Mouse (Mus musculus) CH12F3 (cell line): ENCODE results near the gene Cracr2b.

Source experiments
- in situ Hi-C: fragments of 300-500 bp; cut with MboI; formaldehyde crosslinking; loops from 2 replicates; pipeline ENCODE4 v1.14.3; 2020; ENCODE audit warnings: low sequenced_read_pairs

The Cracr2b gene

DNA sequence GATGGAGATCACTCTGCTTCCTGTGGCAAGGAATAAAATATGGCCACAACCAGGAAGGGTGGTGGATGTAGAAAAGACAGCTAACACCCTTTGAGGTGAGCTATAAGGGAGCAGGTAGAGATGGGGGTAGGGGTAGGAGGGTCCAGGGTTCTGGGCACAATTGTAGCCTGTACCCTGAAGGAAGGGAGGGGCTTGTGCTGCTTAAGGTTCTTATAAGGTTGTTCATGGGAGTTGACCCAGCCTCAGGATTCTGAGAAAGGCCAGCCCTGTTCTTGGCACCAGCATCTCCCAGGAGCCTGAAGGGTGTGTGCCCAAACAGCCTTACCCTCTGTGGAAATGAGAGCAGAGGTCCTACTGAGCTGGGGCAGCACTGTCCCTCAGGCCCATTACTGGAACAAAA, 9.0 kb upstream of the Cracr2b start:
- in situ Hi-C loops: no loop called here

DNA sequence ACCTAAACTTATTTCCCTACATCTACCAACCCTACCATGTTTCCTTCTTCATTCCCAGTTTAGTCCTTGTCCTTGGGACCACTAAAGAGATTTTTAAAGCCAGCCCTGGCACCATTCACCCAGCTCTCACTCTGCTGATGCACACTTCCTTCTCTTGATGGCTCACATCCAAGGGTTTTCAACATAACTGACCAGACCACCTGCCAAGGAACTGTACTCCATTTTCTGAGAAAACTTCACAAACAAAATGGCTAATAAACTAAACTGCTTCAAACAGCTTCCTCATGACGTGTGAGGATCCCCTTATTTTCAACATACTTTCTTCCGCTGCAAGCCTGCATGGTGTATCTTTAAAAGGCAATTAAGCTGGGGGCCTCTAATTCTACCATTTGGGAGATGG, 7.3 kb upstream of the Cracr2b start:
- in situ Hi-C loops: no loop called here

DNA sequence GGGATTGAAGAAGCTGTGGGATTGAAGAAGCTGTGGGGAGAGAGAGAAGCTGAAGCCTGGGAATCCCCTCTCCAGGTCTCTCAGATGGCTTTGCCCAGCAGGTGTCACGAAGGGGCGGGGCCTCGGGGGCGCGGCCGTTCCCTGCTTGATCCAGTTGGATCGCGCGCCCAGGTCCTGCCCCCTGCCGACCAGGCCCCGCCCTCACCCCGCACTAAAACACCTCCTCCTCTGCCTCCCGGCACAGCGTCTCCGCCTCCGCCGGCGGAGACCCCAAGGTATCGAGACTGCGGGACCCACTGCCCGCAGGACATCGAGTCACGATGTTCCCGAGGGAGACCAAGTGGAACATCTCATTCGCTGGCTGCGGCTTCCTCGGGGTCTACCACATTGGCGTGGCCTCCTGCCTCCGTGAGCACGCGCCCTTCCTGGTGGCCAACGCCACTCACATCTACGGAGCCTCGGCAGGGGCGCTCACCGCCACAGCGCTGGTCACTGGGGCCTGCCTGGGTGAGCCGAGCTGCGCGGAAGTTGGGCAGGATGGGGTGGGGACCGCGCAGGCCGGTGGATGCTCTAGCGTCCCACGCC, 5.8 kb upstream of the Cracr2b start, which contains the start of gene Pnpla2:
Pnpla2 (plus strand) TSS at position 232 of the 585 bp plus-strand sequence.
- in situ Hi-C loops: no loop called here

DNA sequence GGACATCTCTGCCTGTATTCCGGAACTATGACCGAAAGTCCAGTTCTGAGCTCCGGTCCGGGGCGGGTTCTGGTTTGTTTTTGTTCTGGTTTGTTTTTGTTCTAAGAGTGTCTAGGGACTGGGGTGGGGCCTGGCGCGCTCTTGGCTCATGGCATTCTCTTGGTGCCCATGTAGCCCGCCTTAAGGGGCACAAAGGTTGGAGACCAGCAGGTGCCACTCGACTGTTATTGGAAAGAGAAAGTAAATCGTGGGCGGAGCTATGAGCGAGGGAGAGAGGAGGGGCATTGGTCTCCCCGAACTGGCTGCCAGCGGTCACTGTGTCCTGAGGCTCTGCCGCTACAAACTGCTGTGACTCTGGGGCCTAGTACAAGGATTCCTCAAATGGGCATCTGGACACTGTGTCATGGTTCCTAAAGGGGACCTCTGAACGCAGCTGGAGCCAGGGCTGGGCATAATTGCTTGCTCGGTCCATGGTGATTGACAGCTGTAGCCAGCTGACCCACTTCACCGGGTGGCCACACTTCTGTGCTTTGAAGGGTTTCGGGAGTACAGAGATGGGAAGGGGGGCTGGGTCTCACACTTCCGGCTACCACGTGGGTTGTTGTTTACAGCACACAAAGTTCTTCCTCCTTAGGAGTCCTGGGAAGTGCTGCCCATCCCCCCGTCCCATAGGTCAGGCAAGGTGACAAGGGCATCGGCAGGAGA, 5.1 kb upstream of the Cracr2b start:
- in situ Hi-C loops: no loop called here

DNA sequence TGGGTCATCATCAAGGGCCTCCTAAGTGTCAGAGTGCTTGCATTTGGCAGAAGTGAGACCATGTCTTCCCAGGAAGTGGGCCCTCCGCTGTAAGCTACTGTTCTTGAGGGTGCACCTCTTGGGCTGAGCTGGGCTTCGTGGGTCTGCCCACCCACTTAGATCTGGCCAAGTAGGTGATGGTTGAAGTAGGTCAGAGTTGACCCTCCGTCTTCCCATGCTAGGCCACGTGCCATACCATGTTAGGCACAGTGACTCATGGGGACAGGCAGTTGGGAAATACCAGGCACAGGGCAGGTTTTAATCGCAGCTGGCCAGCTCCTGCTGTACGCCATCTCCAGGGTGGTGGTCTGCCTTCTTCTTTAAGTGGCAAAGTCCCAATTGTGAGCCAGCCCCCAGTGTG, 4.2 kb upstream of the Cracr2b start:
- in situ Hi-C loops: no loop called here

DNA sequence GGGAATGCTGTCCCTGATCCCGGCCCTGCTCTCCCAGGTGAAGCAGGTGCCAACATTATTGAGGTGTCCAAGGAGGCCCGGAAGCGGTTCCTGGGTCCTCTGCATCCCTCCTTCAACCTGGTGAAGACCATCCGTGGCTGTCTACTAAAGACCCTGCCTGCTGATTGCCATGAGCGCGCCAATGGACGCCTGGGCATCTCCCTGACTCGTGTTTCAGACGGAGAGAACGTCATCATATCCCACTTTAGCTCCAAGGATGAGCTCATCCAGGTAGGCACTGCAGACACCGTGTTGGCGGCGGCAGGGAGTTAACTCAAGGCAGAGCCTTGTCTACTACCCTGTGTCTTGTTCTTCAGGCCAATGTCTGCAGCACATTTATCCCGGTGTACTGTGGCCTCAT, 3.7 kb upstream of the Cracr2b start:
- in situ Hi-C loops: no loop called here

DNA sequence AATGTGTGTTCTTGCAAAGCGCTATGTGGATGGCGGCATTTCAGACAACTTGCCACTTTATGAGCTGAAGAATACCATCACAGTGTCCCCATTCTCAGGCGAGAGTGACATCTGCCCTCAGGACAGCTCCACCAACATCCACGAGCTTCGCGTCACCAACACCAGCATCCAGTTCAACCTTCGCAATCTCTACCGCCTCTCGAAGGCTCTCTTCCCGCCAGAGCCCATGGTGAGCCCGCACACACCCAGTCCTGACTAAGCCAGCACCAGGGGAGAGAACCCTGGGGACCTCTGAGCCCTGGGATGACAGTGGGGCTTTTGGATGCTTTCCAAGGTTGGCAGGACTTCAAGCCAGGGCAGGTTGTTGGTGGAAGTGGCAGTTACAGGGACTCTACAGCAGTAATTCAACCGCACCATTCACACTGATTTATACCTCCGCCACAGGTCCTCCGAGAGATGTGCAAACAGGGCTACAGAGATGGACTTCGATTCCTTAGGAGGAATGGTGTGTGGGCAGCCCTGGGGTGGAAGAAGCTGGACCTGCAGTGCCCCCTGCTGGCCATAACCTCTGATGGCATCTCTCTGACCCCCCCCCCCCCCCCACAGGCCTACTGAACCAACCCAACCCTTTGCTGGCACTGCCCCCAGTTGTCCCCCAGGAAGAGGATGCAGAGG, 2.8 kb upstream of the Cracr2b start:
- in situ Hi-C loops: no loop called here

DNA sequence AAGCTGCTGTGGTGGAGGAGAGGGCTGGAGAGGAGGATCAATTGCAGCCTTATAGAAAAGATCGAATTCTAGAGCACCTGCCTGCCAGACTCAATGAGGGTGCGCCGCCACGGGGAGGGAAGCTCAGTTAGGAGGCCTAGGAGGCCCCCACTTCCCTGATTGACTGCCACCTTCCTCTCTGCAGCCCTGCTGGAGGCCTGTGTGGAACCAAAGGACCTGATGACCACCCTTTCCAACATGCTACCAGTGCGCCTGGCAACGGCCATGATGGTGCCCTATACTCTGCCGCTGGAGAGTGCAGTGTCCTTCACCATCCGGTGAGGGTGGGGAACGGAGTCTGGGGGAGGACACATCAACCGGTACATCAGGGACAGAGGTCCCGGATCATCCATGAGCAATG, 2.2 kb upstream of the Cracr2b start:
- in situ Hi-C loops: no loop called here

DNA sequence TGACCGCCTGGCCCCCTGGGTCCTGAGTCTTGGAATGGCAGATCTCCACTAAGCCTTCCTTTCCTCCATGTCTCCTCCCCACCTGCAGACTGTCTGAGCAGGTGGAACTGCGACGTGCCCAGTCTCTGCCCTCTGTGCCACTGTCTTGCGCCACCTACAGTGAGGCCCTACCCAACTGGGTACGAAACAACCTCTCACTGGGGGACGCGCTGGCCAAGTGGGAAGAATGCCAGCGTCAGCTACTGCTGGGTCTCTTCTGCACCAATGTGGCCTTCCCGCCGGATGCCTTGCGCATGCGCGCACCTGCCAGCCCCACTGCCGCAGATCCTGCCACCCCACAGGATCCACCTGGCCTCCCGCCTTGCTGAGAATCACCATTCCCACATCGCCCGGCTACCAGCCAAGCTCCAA, 1.6 kb upstream of the Cracr2b start:
- in situ Hi-C loops: no loop called here

DNA sequence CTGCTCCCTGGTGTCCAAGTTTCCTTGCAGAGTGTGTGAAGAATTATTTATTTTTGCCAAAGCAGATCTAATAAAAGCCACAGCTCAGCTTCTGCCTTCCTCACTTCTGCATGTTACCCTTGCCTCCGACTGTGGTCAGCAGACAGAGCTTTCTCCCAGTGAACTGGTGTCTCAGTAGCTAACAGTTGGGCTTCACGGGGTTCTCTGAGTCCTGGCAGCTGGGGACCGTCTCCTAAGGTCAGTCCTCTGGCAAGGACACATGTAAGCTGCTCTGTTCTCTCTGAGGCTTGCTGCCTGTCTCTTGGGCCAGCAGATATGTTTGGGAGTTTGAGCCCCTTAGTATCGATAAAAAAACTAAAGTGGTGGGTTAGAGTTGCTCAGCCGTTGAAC, 898 bp upstream of the Cracr2b start:
- in situ Hi-C loops: no loop called here

DNA sequence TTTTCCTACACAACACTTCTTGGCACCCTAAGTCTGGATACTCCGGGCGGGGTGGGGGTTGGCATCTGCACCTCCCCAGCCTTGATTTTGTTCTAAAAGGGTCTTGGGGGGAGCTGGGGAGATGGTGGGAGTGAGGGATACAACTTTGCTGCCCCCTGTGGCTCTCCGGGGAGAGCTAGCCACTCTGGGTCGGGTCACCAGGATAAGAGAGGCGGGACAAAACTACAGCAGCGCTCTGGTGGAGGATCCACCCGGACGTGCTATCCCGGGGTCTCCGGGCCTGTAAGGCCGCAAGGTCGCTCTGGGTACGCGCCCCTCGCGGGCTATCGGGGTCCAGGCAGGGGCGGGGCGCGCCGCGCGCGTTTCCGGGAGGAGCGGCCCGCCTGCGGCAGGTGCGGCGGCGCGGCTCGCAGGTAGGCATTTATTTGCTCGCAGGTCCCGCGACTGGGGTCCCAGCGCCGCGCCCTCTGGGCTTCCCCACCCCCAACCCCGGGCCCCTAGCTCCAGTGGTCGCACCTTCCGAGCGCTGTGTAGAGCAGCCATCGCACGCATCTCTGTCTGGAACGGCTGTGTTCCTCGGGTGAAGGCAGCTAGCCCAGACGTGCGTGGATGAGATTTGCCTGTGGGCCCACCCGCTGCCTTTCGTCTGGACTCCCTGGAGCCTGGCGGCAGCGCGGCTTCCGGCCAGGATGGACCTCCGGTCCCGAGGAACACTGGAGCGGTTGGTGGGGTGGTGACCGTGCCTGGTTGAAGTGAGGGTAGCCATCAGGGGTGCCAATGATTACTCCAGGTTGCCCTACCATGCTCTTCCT, 833 bp downstream of the Cracr2b start:
- in situ Hi-C loops: no loop called here

DNA sequence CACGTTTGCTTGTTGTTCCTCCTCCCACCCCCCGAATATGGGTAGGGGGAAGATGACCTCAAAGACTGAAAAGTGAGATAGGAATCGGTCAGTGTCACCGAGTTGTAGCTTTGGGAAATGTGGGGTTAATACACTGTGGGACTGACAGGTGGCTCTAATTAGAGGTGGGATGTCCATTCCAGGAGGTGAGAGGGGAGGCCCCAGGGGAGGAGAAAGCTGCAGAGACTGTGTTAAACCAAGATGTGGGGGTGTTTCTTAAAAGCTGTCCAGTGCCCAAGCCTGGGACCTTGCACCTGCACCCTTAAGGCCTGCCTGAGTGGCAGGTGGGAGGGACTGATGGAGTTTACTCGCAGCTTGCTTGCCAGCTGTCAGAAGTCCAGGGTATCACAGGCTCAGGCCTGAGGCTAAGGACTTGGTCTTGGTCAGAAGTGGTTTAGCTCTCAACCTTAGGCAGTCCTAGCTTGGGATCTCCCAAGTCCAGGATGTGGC, 1.5 kb downstream of the Cracr2b start:
- in situ Hi-C loops: no loop called here

DNA sequence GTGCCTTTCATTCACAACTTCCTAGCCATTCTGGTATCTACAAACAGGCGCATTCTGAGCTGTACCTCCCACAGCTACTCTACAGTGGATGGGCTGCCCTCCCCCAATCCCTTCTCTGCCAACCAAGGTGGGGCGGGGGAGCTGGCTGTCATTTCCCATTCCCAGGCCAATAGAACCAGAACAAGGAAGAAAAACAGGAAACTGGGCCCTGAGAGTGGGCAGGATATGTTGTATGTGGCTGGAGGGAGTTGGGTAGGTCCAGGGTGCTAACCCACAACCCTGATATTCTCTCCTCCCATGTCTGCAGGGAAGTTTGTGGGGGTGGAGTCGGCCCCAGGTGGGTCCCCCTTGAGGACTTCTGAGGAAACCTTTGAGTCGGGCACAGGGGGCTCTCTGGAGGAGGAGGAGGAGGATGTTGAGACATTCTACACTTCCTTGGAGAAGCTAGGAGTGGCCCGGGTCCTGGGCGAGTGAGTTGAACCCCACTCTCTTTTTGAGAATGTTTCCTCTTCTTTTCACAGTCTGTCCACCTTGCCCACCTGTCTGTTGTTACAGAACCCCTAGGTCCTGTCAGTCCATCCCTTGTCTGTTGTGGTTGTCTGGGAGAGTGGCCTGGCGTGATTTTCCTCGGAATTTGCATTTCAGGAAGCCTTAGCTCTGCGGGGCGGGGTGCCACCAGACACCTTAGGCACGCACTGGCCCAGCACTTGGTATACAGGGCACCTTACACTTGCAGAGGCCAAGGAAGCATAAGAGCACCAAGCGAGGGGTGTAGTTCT, 3.1 kb downstream of the Cracr2b start:
- in situ Hi-C loops: no loop called here

DNA sequence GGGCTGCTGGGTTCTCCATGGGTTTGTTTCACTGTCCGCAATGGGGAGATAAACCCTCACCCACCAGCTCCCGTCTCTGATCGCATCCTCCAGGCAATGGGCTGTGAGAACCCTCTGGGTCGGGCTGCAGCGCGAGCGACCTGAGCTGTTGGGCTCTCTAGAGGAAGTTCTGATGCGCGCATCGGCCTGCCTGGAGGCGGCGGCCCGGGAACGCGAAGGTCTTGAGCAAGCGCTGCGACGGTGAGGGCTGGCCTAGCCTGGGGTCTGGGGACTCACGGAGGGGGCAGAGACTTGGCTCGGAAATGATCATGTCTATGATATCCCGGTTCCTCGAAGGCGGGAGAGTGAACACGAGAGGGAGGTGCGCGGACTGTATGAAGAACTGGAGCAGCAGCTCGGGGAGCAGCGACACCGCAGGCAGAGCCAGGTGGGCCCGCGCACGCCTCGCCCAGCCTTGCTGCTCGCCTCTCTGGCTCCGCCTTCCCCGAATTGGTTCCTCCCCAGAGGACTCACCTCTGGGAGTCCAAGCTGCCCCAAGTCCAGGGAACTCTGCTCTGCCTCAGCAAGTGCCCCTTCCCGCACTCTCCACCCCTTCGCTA, 3.8 kb downstream of the Cracr2b start:
- in situ Hi-C loops: no loop called here

DNA sequence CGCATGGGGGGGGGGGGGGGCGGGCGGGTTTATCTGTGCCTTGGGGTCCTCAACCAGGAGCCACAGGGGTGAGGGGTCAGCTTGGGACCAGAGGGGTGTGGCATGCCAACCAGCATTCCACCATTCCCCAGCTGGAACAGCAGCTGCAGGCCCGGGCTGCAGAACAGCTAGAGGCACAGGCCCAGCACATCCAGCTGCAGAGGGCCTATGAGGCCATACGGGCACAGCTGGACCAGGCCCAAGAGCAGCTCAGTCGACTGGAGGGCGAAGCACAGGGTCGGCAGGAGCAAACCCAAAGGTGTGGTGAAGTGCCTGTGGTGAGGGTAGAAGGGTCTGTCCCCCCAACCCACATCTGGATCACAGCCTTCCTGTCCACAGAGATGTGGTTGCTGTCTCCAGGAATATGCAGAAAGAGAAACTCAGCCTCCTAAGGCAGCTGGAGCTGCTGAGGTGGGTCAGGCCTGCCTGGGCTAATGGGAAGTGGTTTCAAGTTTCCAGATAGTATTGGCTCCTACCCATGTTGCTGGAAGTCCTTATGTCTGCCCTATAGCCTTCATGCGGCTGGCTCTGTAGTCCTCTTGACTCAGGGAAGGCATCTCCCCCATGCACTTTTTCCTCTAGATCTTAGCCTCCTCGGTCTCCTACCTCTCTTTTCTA, 4.6 kb downstream of the Cracr2b start:
- in situ Hi-C loops: no loop called here

DNA sequence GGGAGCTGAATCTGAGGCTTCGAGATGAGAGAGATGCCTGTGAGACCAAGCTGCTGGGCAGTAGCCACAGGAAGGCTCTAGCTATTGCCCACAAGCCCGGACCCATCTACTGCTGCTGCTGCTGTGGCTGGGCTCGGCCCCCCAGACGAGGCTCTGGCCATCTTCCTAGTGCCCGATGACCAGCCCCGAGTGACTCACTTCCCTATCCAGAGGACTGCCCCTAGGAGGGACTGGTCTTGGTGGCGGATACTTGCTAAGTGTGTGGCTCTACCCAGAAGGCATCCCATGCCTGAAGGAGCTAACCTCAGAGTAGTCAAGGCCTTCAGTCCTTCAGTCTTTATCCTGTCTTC, 5.1 kb downstream of the Cracr2b start:
- in situ Hi-C loops: no loop called here

DNA sequence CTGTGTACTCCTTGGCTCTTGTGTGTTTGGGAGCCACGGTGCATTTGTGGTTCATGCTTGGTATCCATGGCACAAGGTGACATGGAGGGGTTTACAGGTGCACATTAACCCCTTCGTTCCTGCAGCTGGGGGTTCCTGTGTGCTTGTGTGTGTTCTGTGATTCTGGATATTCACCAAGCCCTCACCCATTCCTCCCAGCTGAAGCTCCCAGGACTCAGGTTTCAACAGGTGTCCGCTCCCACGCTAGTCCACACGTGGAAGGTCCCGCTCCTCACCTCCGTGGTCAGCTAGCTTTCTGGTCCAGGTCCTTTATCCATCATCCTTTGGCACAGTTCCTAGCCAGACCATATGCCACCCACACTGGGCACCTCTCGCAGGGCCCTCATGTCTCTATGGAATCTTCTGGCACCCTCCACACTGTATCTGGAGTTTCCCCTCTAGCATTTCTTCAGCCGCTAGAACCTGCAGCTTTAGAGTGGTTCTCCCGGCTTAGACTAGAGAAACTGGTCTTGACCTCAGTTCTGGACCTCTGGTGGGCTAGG, 5.8 kb downstream of the Cracr2b start:
- in situ Hi-C loops: no loop called here

DNA sequence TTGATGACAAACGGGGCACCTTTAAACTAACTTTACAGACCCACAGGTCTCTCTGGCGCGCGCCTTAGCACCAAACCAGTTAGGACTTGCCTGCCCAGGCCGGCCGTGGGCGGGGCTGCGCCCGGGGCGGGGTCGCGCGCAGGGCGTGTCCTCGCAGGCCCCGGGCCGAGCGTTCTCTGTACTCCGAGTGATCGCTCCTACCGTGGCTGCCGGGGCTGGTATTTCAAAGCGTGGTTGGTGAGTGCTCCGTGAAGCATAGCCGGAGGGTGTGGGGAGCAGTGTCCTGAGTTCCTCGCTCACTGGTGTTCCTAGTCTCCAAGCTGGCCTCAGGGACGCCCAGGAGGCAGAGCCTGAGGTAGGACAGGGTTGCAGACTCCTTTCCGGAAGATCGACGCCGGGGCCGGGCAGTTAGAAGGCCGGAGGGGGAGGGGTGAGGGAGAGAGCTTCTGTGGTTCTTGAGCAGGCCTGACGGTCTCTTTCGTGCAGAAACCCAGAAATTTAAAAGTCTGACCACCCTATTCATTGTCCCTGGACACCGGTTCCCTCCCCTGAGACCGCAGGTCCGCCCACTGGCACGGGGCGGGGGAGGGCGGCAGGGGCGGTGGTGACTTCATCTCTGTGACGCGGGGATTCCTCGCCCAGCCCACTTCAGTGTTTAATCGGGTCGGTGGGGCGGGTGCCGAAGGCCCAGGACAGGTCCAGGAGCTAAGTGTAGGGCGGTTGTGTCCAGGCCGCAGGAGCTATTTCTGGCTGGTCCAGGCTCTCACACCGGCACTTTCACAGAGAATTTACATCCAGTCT, 6.5 kb downstream of the Cracr2b start, which contains the start of gene Cd151:
Cd151 (plus strand) TSS at position 163 of the 801 bp plus-strand sequence.
- in situ Hi-C loops: no loop called here

DNA sequence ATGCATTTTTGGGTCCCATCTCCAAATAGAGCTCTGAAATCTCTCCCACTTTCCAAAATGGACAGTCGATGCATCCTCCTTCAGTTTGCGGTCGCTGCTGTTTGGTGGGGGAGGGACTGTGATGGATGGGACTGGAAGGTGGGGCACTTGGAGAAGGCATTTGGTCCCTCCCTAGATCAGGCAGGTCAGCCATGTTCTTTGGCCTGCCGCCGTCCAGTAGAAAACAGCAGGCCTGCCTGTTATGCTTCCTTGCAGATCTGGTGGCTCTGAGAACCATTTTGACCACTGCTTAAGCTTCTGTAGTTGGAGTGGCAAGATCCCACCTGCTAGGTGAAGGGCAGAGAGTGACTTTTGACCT, 7.2 kb downstream of the Cracr2b start:
- in situ Hi-C loops: no loop called here
